Mouse (Mus musculus): Measurements from ENCODE around the gene Lef1. TPM values are rescaled to one million over a fixed set of nuclear protein-coding genes. Genes with fewer than 3 reads are reported as not detected.

Gene Lef1
- total RNA-seq, 1 experiment = 11.1 TPM

GRCm38 (mm10) chr3:131190671-131191367 is 80.5 kb downstream of the Lef1 start:
- Histone ChIP-seq H3K9me3 (ENCODE audit: control insufficient read depth, insufficient read depth, low read depth, low read length) (no peaks in the 10 kb centered on the region), H3K36me3 (ENCODE audit: control insufficient read depth, insufficient read depth, low read length, poor library complexity, severe bottlenecking) (no peaks in the 10 kb centered on the region; the same call in 1 of the 2 replicates), H3K27ac (ENCODE audit: insufficient read depth, low read depth, low read length, poor library complexity, severe bottlenecking) (no peak overlapping the region), H3K4me3 (ENCODE audit: insufficient read depth in 1 of 2, low read depth in 1 of 2, low read length in 2 of 2, poor library complexity in 1 of 2, severe bottlenecking in 1 of 2) (no peak overlapping the region), H3K4me1 (ENCODE audit: control insufficient read depth in 2 of 2, insufficient read depth in 2 of 2, low read length in 2 of 2, poor library complexity in 1 of 2) (peaks cover 0 to 5% of the 10 kb centered on the region in 2 experiments; a peak in 2 of 4 replicates), H3K9ac (ENCODE audit: insufficient read depth, low read depth, low read length, poor library complexity, severe bottlenecking) (no peak overlapping the region)
- no peak for DNase-seq (ENCODE audit: low read depth, low spot score)
- no peak for TF ChIP-seq ZC3H11A (IDR thresholded peaks at IDR 0.05; ENCODE audit: borderline replicate concordance, low read depth, low read length)
- in situ Hi-C loops (cut with MboI; ENCODE audit: low sequenced_read_pairs in 2 of 2, unreplicated experiment in 2 of 2) = no loop called here

DNA sequence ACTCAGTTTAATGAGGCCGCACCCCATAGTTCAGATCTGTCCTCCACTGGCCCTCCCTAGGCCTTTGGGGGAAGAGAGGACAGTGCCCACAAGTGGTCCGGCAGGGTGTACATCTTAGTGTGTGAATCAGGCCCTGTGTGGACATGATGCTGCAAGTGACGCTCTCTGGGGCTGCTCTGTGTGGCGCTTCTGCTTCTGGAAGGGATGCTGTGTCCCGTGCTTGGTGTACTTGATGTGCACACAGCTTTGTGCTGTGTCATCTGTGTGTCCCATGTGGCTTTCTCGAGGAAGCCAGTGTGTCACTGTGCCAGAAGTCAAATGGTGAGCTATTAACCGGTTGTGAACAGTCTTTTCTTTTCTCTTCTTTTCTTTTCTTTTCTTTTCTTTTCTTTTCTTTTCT is 81.2 kb downstream of the Lef1 start:
- in situ Hi-C loops (cut with MboI; ENCODE audit: low sequenced_read_pairs in 2 of 2, unreplicated experiment in 2 of 2) = no loop called here
- TF ChIP-seq HCFC1 (IDR thresholded peaks at IDR 0.05; ENCODE audit: borderline replicate concordance, insufficient read depth, low read length) (no peak), MAFK (IDR thresholded peaks at IDR 0.05; ENCODE audit: insufficient read depth, low read depth, low read length) (no peak), CHD2 (IDR thresholded peaks at IDR 0.05; ENCODE audit: low read depth, low read length) (no peak), ZNF384 (IDR thresholded peaks at IDR 0.05; ENCODE audit: low read depth, low read length) (no peak)
- no peak overlapping the region for H3K4me3 ChIP-seq (ENCODE audit: insufficient read depth in 1 of 2, low read depth in 1 of 2, low read length in 2 of 2, poor library complexity in 1 of 2, severe bottlenecking in 1 of 2)
- H3K36me3 ChIP-seq (ENCODE audit: control insufficient read depth, insufficient read depth, low read length, poor library complexity, severe bottlenecking) = no peaks in the 10 kb centered on the region; the same call in 1 of the 2 replicates
- H3K4me1 ChIP-seq (ENCODE audit: control insufficient read depth in 2 of 2, insufficient read depth in 2 of 2, low read length in 2 of 2, poor library complexity in 1 of 2) = peaks cover 0 to 5% of the 10 kb centered on the region in 2 experiments; a peak in 2 of 4 replicates
- H3K27ac ChIP-seq (ENCODE audit: insufficient read depth, low read depth, low read length, poor library complexity, severe bottlenecking) = no peak overlapping the region
- H3K9ac ChIP-seq (ENCODE audit: insufficient read depth, low read depth, low read length, poor library complexity, severe bottlenecking) = no peak overlapping the region
- no peaks in the 10 kb centered on the region for H3K9me3 ChIP-seq (ENCODE audit: control insufficient read depth, insufficient read depth, low read depth, low read length)
- DNase-seq (ENCODE audit: low read depth, low spot score) = no peak

GRCm38 (mm10) chr3:131196050-131196449 is 85.8 kb downstream of the Lef1 start:
- H3K27ac ChIP-seq (ENCODE audit: insufficient read depth, low read depth, low read length, poor library complexity, severe bottlenecking) = no peak overlapping the region
- H3K9me3 ChIP-seq (ENCODE audit: control insufficient read depth, insufficient read depth, low read depth, low read length) = no peaks in the 10 kb centered on the region
- H3K36me3 ChIP-seq (ENCODE audit: control insufficient read depth, insufficient read depth, low read length, poor library complexity, severe bottlenecking) = no peaks in the 10 kb centered on the region; the same call in 1 of the 2 replicates
- no peak for DNase-seq (ENCODE audit: low read depth, low spot score)
- in situ Hi-C loops (cut with MboI; ENCODE audit: low sequenced_read_pairs in 2 of 2, unreplicated experiment in 2 of 2) = no loop called here
- H3K4me1 ChIP-seq (ENCODE audit: control insufficient read depth in 2 of 2, insufficient read depth in 2 of 2, low read length in 2 of 2, poor library complexity in 1 of 2) = peaks cover 0 to 8% of the 10 kb centered on the region in 2 experiments; a peak in 2 of 4 replicates
- no peak for TF ChIP-seq CHD2 (IDR thresholded peaks at IDR 0.05; ENCODE audit: low read depth, low read length)
- TF ChIP-seq ZNF384 (IDR thresholded peaks at IDR 0.05; ENCODE audit: low read depth, low read length) = no peak
- TF ChIP-seq ZC3H11A (IDR thresholded peaks at IDR 0.05; ENCODE audit: borderline replicate concordance, low read depth, low read length) = no peak
- TF ChIP-seq HCFC1 (IDR thresholded peaks at IDR 0.05; ENCODE audit: borderline replicate concordance, insufficient read depth, low read length) = no peak
- TF ChIP-seq MAFK (IDR thresholded peaks at IDR 0.05; ENCODE audit: insufficient read depth, low read depth, low read length) = no peak
- H3K9ac ChIP-seq (ENCODE audit: insufficient read depth, low read depth, low read length, poor library complexity, severe bottlenecking) = no peak overlapping the region
- no peak overlapping the region for H3K4me3 ChIP-seq (ENCODE audit: insufficient read depth in 1 of 2, low read depth in 1 of 2, low read length in 2 of 2, poor library complexity in 1 of 2, severe bottlenecking in 1 of 2)

GRCm38 (mm10) chr3:131196507-131197019 is 86.3 kb downstream of the Lef1 start:
- peaks cover 0 to 7% of the 10 kb centered on the region in 2 experiments; a peak in 2 of 4 replicates for H3K4me1 ChIP-seq (ENCODE audit: control insufficient read depth in 2 of 2, insufficient read depth in 2 of 2, low read length in 2 of 2, poor library complexity in 1 of 2)
- no peaks in the 10 kb centered on the region; the same call in 1 of the 2 replicates for H3K36me3 ChIP-seq (ENCODE audit: control insufficient read depth, insufficient read depth, low read length, poor library complexity, severe bottlenecking)
- in situ Hi-C loops (cut with MboI; ENCODE audit: low sequenced_read_pairs in 2 of 2, unreplicated experiment in 2 of 2) = no loop called here
- TF ChIP-seq HCFC1 (IDR thresholded peaks at IDR 0.05; ENCODE audit: borderline replicate concordance, insufficient read depth, low read length) (no peak), ZC3H11A (IDR thresholded peaks at IDR 0.05; ENCODE audit: borderline replicate concordance, low read depth, low read length) (no peak), CHD2 (IDR thresholded peaks at IDR 0.05; ENCODE audit: low read depth, low read length) (no peak)
- no peak overlapping the region for H3K27ac ChIP-seq (ENCODE audit: insufficient read depth, low read depth, low read length, poor library complexity, severe bottlenecking)
- DNase-seq (ENCODE audit: low read depth, low spot score) = no peak
- no peak overlapping the region for H3K9ac ChIP-seq (ENCODE audit: insufficient read depth, low read depth, low read length, poor library complexity, severe bottlenecking)
- no peaks in the 10 kb centered on the region for H3K9me3 ChIP-seq (ENCODE audit: control insufficient read depth, insufficient read depth, low read depth, low read length)
- no peak overlapping the region for H3K4me3 ChIP-seq (ENCODE audit: insufficient read depth in 1 of 2, low read depth in 1 of 2, low read length in 2 of 2, poor library complexity in 1 of 2, severe bottlenecking in 1 of 2)

Measured in ES-E14 (cell line).